Mouse (Mus musculus): Measurements from ENCODE around the gene Cand1. TPM values are rescaled to one million over a fixed set of nuclear protein-coding genes. Genes with fewer than 3 reads are reported as not detected.
A peak's percentile ranks its signal among the peaks of the same experiment; 100 is the strongest.

Gene Cand1
- polyA plus RNA-seq (2014; fragmentation: Nextera tagmentation; extraction: Ambion mirVana) = 81.2 and 86.8 TPM in 2 replicates

GRCm38 (mm10) chr10:119239969-119240721 is at the start of gene Cand1:
TSS of gene Cand1 (minus strand) at chr10:119240055.
- H3K9me3 ChIP-seq (ENCODE audit: control insufficient read depth, low read length) = no peaks in the 10 kb centered on the region
- under 1% methylated on average over 43 of the region's 67 CpGs for WGBS
- ATAC-seq (ENCODE audit: low read depth) = peak; percentile 98
- peak; percentile 99 for DNase-seq (ENCODE audit: low spot score)
- H3K4me2 ChIP-seq (ENCODE audit: low read depth, low read length) = peak within 1 kb of the TSS; percentile 75
- H3K4me3 ChIP-seq (ENCODE audit: low read depth, low read length) = peak within 1 kb of the TSS; percentile 95
- peaks cover 11% of the 10 kb centered on the region for H3K4me1 ChIP-seq (ENCODE audit: control insufficient read depth, insufficient read depth, low read length)
- peaks cover 12% of the 10 kb centered on the region for H3K36me3 ChIP-seq (ENCODE audit: control insufficient read depth, insufficient read depth, low read length)
- peak within 1 kb of the TSS; percentile 99 for H3K9ac ChIP-seq (ENCODE audit: low read depth, low read length)
- peak within 1 kb of the TSS; percentile 99 for H3K27ac ChIP-seq (replicated peaks; ENCODE audit: low read depth, low read length)
- no peaks in the 10 kb centered on the region for H3K27me3 ChIP-seq (replicated peaks; ENCODE audit: control insufficient read depth, insufficient read depth, low read length)

DNA sequence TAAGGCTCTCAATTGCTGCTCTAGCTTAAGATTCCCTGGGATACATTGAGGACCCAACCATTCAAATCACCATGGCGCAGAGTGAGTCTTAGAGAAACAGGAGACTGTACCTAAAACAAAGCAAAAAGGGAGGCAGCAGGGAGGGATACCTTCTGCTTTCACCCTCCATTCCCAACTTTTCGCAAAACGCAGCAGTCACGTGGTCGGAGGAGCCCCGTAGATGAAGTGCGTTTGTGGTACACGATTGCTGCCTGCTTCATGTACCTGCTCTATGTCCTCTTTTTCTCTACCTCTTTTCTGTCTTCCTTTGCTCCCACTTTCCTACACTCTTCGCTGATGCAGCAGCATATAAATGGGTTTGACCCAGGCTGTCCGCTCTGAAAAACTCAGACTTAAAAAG is 39.0 kb upstream of the Cand1 start:
- Histone ChIP-seq H3K27me3 (replicated peaks; ENCODE audit: control insufficient read depth, insufficient read depth, low read length) (no peaks in the 10 kb centered on the region), H3K9me3 (ENCODE audit: control insufficient read depth, low read length) (no peaks in the 10 kb centered on the region), H3K36me3 (ENCODE audit: control insufficient read depth, insufficient read depth, low read length) (no peaks in the 10 kb centered on the region), H3K4me1 (ENCODE audit: control insufficient read depth, insufficient read depth, low read length) (no peaks in the 10 kb centered on the region), H3K9ac (ENCODE audit: low read depth, low read length) (no peak overlapping the region), H3K27ac (replicated peaks; ENCODE audit: low read depth, low read length) (no peak overlapping the region), H3K4me2 (ENCODE audit: low read depth, low read length) (no peak overlapping the region), H3K4me3 (ENCODE audit: low read depth, low read length) (no peak overlapping the region)
- DNase-seq (ENCODE audit: low spot score) (no peak), ATAC-seq (ENCODE audit: low read depth) (no peak)
- 82% methylated on average over 10 of the region's 10 CpGs for WGBS

GRCm38 (mm10) chr10:119274333-119274732 is 34.5 kb upstream of the Cand1 start:
- H3K4me2 ChIP-seq (ENCODE audit: low read depth, low read length) = no peak overlapping the region
- 86% methylated on average over 6 of the region's 6 CpGs for WGBS
- H3K4me3 ChIP-seq (ENCODE audit: low read depth, low read length) = no peak overlapping the region
- no peaks in the 10 kb centered on the region for H3K4me1 ChIP-seq (ENCODE audit: control insufficient read depth, insufficient read depth, low read length)
- no peak overlapping the region for H3K27ac ChIP-seq (replicated peaks; ENCODE audit: low read depth, low read length)
- no peak overlapping the region for H3K9ac ChIP-seq (ENCODE audit: low read depth, low read length)
- H3K9me3 ChIP-seq (ENCODE audit: control insufficient read depth, low read length) = no peaks in the 10 kb centered on the region
- no peak for ATAC-seq (ENCODE audit: low read depth)
- no peaks in the 10 kb centered on the region for H3K36me3 ChIP-seq (ENCODE audit: control insufficient read depth, insufficient read depth, low read length)
- DNase-seq (ENCODE audit: low spot score) = peak; percentile 18
- no peaks in the 10 kb centered on the region for H3K27me3 ChIP-seq (replicated peaks; ENCODE audit: control insufficient read depth, insufficient read depth, low read length)

DNA sequence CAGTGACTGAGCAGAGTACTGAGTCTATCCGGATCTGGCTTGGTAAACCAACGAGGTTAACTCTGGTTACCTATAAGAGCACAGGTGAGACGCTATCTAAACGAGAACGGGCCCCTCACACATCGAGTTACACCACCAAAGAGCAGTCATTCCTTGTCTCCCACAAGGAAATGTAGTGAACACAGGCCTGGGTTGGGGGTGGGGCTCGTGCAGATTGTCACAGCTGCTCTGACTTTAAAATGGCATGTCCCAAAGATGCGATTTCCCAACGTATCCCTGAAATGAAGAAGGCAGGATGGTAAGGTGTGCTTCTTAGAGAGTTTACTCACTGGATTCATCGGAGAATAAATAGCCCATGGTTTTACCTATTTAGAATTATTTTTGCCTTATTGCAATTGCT is 32.7 kb upstream of the Cand1 start:
- DNase-seq (ENCODE audit: low spot score) (no peak), ATAC-seq (ENCODE audit: low read depth) (no peak)
- Histone ChIP-seq H3K9me3 (ENCODE audit: control insufficient read depth, low read length) (no peaks in the 10 kb centered on the region), H3K9ac (ENCODE audit: low read depth, low read length) (no peak overlapping the region), H3K27me3 (replicated peaks; ENCODE audit: control insufficient read depth, insufficient read depth, low read length) (no peaks in the 10 kb centered on the region), H3K4me1 (ENCODE audit: control insufficient read depth, insufficient read depth, low read length) (no peaks in the 10 kb centered on the region), H3K27ac (replicated peaks; ENCODE audit: low read depth, low read length) (no peak overlapping the region), H3K4me3 (ENCODE audit: low read depth, low read length) (no peak overlapping the region), H3K36me3 (ENCODE audit: control insufficient read depth, insufficient read depth, low read length) (no peaks in the 10 kb centered on the region), H3K4me2 (ENCODE audit: low read depth, low read length) (no peak overlapping the region)
- 78% methylated on average over 10 of the region's 10 CpGs for WGBS

GRCm38 (mm10) chr10:119272005-119272404 is 32.1 kb upstream of the Cand1 start:
- H3K27me3 ChIP-seq (replicated peaks; ENCODE audit: control insufficient read depth, insufficient read depth, low read length) = no peaks in the 10 kb centered on the region
- H3K9me3 ChIP-seq (ENCODE audit: control insufficient read depth, low read length) = no peaks in the 10 kb centered on the region
- H3K9ac ChIP-seq (ENCODE audit: low read depth, low read length) = no peak overlapping the region
- no peaks in the 10 kb centered on the region for H3K4me1 ChIP-seq (ENCODE audit: control insufficient read depth, insufficient read depth, low read length)
- WGBS = 94% methylated on average over 10 of the region's 10 CpGs
- no peak overlapping the region for H3K4me2 ChIP-seq (ENCODE audit: low read depth, low read length)
- H3K4me3 ChIP-seq (ENCODE audit: low read depth, low read length) = no peak overlapping the region
- H3K36me3 ChIP-seq (ENCODE audit: control insufficient read depth, insufficient read depth, low read length) = no peaks in the 10 kb centered on the region
- H3K27ac ChIP-seq (replicated peaks; ENCODE audit: low read depth, low read length) = no peak overlapping the region
- DNase-seq (ENCODE audit: low spot score) (no peak), ATAC-seq (ENCODE audit: low read depth) (no peak)

GRCm38 (mm10) chr10:119271101-119271500 is 31.2 kb upstream of the Cand1 start:
- H3K36me3 ChIP-seq (ENCODE audit: control insufficient read depth, insufficient read depth, low read length) = no peaks in the 10 kb centered on the region
- H3K27ac ChIP-seq (replicated peaks; ENCODE audit: low read depth, low read length) = no peak overlapping the region
- no peaks in the 10 kb centered on the region for H3K27me3 ChIP-seq (replicated peaks; ENCODE audit: control insufficient read depth, insufficient read depth, low read length)
- H3K9ac ChIP-seq (ENCODE audit: low read depth, low read length) = no peak overlapping the region
- DNase-seq (ENCODE audit: low spot score) (no peak), ATAC-seq (ENCODE audit: low read depth) (no peak)
- no peaks in the 10 kb centered on the region for H3K4me1 ChIP-seq (ENCODE audit: control insufficient read depth, insufficient read depth, low read length)
- H3K4me2 ChIP-seq (ENCODE audit: low read depth, low read length) = no peak overlapping the region
- H3K9me3 ChIP-seq (ENCODE audit: control insufficient read depth, low read length) = no peaks in the 10 kb centered on the region
- no peak overlapping the region for H3K4me3 ChIP-seq (ENCODE audit: low read depth, low read length)
- WGBS = 88% methylated on average over 10 of the region's 10 CpGs

- no peak overlapping the region for H3K4me3 ChIP-seq (ENCODE audit: low read depth, low read length)
- ATAC-seq (ENCODE audit: low read depth) (peak; percentile 96), DNase-seq (ENCODE audit: low spot score) (peak; percentile 84)
- no peaks in the 10 kb centered on the region for H3K4me1 ChIP-seq (ENCODE audit: control insufficient read depth, insufficient read depth, low read length)
- no peaks in the 10 kb centered on the region for H3K27me3 ChIP-seq (replicated peaks; ENCODE audit: control insufficient read depth, insufficient read depth, low read length)
- H3K27ac ChIP-seq (replicated peaks; ENCODE audit: low read depth, low read length) = no peak overlapping the region; the same call in 1 of the 2 replicates
- no peaks in the 10 kb centered on the region for H3K36me3 ChIP-seq (ENCODE audit: control insufficient read depth, insufficient read depth, low read length)
- no peak overlapping the region for H3K4me2 ChIP-seq (ENCODE audit: low read depth, low read length)
- WGBS = 55% methylated on average over 12 of the region's 12 CpGs
- no peak overlapping the region for H3K9ac ChIP-seq (ENCODE audit: low read depth, low read length)
- no peaks in the 10 kb centered on the region for H3K9me3 ChIP-seq (ENCODE audit: control insufficient read depth, low read length)
These were observed 30.6 kb upstream of the Cand1 start for GRCm38 (mm10) chr10:119270384-119270985.

GRCm38 (mm10) chr10:119264761-119265160 is 24.9 kb upstream of the Cand1 start:
- 73% methylated on average over 7 of the region's 7 CpGs for WGBS
- no peak overlapping the region for H3K27ac ChIP-seq (replicated peaks; ENCODE audit: low read depth, low read length)
- H3K9me3 ChIP-seq (ENCODE audit: control insufficient read depth, low read length) = 0 out of 2 replicates have a peak, but pooled peaks cover 4% of the 10 kb centered on the region
- H3K9ac ChIP-seq (ENCODE audit: low read depth, low read length) = no peak overlapping the region
- no peaks in the 10 kb centered on the region for H3K27me3 ChIP-seq (replicated peaks; ENCODE audit: control insufficient read depth, insufficient read depth, low read length)
- H3K4me1 ChIP-seq (ENCODE audit: control insufficient read depth, insufficient read depth, low read length) = no peaks in the 10 kb centered on the region
- no peak overlapping the region for H3K4me3 ChIP-seq (ENCODE audit: low read depth, low read length)
- ATAC-seq (ENCODE audit: low read depth) = no peak
- H3K36me3 ChIP-seq (ENCODE audit: control insufficient read depth, insufficient read depth, low read length) = no peaks in the 10 kb centered on the region
- no peak overlapping the region for H3K4me2 ChIP-seq (ENCODE audit: low read depth, low read length)
- DNase-seq (ENCODE audit: low spot score) = peak; percentile 34
